Mouse (Mus musculus): Measurements from ENCODE around the gene Polr3e.
"Not testable (repeated sequence)": the region's sequence is repeated elsewhere in the genome, so short reads cannot be mapped to it uniquely, and the experiment has no call there.

Gene Polr3e

DNA sequence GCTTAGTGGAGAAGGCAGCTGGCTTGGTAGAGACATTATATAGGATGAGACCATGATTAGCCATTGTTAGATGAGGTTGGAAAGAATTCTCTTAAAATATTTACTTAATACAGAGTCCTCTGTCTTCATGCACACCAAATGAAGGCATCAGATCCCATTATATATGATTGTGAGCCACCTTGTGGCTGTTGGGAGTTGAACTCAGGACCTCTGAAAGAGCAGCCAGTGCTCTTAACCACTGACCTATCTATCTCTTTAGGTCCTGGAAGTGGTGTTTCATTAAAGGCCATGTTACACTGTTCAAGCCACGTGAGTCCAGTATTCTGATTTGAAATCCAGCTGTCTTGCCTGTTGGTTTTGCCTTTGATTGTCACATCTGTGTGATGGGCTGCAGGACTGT lies 4.2 kb upstream of the Polr3e start:
- DNase-seq = no peak

DNA sequence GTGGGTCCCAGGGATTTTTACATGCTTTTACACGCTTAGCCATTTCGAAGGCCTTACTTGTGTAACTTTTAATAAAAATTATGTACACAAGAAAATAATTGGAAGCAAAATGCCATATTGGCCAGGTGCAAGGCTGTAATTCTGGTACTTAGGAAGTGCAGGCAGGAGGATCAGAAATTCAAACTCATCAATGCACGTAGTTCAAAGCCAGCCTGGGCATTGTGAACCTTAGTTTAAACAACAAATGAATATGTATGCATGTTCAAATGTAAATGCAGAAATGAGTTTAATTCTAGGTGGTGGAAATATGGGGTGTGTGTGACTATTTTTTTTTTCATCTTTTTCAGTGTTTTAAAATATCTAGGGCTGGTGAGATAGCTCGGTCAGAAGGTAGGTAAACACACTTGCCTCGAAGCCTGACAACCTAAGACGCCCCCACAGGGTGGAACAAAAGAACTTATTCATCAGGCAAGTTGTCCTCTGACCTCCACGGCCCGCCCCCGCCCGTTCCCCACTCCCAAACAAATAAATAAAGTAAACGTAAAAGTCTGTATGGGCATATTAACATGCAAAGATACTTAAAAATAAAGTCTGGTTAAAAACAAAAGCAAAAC lies 1.2 kb upstream of the Polr3e start:
- DNase-seq = no peak

DNA sequence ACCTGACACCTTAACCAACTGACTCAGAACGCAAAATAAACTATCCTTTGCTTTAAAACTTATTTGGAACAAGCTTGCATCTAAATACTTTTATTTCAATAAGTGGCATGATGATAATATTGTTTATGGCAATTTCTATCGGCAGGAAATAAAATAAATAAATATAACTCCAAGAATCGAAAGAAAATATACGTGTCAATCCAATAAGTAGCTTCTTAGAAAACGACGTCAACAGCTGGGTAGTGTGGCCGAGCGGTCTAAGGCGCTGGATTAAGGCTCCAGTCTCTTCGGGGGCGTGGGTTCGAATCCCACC lies 309 bp upstream of the Polr3e start:
- no peak for DNase-seq

- DNase-seq = peak; percentile 66
Observed at GRCm38 (mm10) chr7:120918526-120918962, 1.0 kb downstream of the Polr3e start.

- DNase-seq = no peak
Observed at GRCm38 (mm10) chr7:120933110-120933509, 15.6 kb downstream of the Polr3e start.

GRCm38 (mm10) chr7:120933680-120934195 lies 16.2 kb downstream of the Polr3e start:
- DNase-seq = no peak

- peak; percentile 71 for DNase-seq
Observed at GRCm38 (mm10) chr7:120934716-120935115, 17.2 kb downstream of the Polr3e start.

- DNase-seq = no peak
Observed at GRCm38 (mm10) chr7:120936522-120936921, 19.0 kb downstream of the Polr3e start.

GRCm38 (mm10) chr7:120938206-120938605 lies 20.7 kb downstream of the Polr3e start:
- peak; percentile 41 for DNase-seq

- DNase-seq = peak; percentile 79
Observed at GRCm38 (mm10) chr7:120940343-120940742, 22.8 kb downstream of the Polr3e start.

- DNase-seq = no peak
Observed at GRCm38 (mm10) chr7:120941214-120941613, 23.7 kb downstream of the Polr3e start.

- peak; percentile 35 for DNase-seq
Observed at GRCm38 (mm10) chr7:120942506-120942905, 25.0 kb downstream of the Polr3e start.

GRCm38 (mm10) chr7:120943936-120944509 lies 26.5 kb downstream of the Polr3e start:
- peak; percentile 47 for DNase-seq

DNA sequence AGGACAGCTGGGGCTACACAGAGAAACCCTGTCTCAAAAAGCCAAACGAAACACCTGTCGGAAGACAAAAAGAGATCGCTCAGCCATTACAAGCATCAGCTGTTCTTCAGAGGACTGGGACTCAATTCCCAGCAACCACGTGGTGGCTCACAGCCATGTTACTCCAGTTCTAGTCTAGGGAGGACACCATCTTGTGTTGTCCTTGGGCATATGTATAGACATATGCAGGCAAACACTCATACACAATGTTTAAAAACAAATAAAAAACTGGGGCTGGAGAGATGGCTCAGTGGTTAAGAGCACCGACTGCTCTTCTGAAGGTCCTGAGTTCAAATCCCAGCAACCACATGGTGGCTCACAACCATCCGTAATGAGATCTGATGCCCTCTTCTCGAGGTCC lies 36.0 kb downstream of the Polr3e start:
- not testable (repeated sequence) for DNase-seq

GRCm38 (mm10) chr7:120960116-120960515 lies 42.6 kb downstream of the Polr3e start:
- no peak for DNase-seq

GRCm38 (mm10) chr7:120960601-120961000 lies 43.1 kb downstream of the Polr3e start:
- peak; percentile 35 for DNase-seq

DNA sequence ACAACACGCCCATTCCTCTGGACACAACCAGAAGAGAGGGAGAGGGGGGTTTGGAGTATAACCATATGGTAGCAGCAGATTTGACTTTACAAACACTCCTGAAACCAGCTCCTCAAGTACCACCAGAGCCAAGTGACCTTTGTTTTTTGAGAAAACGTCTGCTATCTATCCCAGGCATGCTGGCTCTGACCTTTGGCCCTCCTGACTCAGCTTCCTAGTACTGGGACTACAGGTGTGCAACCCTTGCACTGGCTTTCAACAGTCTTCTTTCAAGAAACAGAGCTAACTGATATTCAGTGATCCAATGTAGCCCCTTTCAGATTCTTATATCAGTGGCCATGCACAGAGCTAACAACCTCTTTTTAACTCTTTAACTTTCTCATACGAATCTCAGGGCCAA lies 44.3 kb downstream of the Polr3e start:
- peak; percentile 76 for DNase-seq

DNA sequence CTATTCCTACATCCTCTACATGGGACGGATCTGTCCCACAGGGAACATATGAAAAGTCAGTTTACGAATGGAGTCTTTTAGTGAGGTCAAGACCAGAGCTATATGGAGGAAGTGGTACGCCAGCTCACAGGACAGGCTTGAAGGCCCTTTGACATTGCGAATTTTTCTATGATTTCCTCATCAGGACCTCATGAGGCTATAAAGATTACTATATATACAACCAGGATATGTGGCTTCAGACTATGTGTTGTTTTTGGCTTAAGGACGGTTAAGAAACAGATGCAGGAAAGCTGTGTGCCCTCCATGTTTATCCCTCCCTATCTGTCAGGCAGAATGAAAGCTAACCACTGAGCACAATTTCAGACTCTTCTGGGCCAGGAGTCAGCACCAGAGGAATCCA lies 45.6 kb downstream of the Polr3e start:
- no peak for DNase-seq

DNA sequence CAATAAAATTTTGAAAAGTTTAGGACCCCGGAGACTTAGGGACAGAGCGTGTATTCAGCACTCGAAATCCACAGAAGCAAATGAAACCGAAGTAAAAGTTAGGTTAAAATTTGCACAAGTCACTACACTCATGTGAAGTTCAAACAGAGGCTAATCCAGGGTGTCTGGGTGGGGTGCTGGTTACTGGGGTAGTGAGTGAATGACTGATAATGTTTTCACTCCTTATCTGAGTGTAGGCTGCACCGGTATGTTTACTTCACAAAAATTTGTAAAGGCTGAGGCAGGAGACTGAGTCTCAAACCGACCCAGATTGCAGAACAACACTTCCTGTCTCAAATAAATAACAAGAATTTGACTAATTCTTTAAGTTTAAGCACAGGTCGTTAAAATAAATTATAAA lies 51.7 kb downstream of the Polr3e start:
- no peak for DNase-seq

DNA sequence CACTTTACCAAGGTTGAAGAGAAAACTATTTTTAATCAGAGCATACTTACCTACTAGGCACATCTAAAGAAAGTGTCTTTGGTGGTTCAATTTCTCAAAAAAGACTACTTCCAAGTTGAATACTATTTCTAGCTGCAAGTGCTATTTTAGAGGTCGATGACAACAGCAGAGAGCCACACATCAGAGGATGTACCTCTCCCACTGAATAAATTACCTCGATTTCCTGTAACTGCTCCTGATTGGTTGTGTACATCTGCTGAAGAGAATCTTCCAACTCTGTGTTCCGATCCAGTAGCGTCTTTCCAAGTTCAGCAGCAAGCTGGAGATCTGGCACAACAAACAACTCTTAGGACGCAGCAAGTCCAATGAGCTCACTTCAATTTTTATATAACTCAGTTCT lies 52.6 kb downstream of the Polr3e start:
- DNase-seq = no peak

DNA sequence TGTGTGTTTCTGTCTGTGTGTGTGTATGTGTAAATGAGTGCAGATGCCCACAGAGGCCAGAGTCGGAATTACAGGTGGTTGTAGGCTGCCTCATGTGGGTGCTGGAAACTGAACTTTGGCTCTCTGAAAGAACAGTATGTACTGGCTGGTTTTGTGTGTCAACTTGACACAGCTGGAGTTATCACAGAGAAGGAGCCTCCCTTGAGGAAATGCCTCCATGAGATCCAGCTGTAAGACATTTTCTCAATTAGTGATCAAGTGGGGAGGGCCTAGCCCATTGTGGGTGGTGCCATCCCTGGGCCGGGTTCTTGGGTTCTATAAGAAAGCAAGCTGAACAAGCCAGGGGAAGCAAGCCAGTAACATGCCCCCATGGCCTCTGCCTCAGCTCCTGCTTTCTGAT lies 54.9 kb downstream of the Polr3e start:
- peak; percentile 14 for DNase-seq

DNA sequence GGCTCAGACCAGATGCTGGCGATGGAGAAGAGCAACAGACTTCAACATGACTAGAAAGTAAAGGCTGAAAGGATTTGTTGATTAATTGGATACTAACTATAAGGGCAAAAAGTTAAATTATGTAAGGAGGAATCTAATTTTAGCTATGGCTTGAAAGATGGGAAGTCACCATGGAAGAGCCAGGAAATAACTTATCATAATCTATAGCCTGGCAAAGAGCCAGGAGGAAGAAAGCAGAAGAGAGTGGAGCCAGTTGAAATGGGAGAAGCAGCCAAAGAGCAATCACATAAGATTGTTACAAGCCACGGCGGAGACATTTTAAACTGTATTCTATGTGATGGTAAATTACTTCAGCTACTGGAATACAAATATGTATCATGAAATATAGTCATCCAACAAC lies 56.5 kb downstream of the Polr3e start:
- no peak for DNase-seq

DNA sequence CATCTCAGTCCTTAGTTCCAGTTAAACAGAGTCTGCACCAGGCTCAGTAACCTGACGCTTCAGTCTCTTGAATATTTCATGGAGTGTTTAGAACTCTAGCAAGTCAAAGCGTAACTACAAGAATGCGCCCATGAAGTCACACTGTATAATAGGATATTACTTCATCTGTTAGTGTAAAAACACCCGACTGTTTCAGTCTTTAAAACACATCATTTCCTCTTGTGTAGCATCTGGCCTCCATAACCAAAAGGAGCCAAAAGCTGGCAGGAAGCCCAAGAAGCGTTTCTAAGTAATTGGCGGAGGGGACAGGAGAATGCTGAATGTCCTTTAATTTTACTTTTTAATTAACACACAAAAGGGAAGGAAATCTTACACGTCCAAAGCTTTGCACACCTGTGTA lies 59.5 kb downstream of the Polr3e start:
- DNase-seq = peak; percentile 46

DNA sequence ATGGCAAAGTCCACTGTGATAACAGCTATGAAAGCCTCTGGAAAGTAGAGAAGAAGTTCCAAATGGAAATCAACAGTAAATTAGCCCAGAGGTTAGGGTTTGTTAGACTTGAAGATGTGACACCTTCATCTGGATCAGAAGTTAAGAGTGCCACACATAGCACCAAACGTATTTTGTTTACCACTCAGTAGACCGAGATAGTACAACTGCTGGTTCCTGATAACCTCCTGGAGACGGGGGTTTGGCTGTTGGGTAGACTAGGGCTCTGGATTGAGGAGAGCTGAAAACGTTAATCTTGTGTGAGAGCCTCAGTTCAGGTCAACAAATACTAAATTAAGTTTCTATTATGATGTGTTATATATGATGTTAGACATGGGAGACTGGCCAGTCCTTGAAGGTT lies 62.5 kb downstream of the Polr3e start:
- no peak for DNase-seq
